Mouse (Mus musculus): ENCODE measurements around the gene Emb. TPM values are rescaled to one million over a fixed set of nuclear protein-coding genes. Genes with fewer than 3 reads are reported as not detected.
"Not testable (repeated sequence)": the region's sequence is repeated elsewhere in the genome, so short reads cannot be mapped to it uniquely, and the experiment has no call there.

Emb gene
- 18.8 and 19.6 TPM in 2 replicates for polyA plus RNA-seq (2015; fragmentation: Nextera tagmentation; extraction: Ambion mirVana)

- H3K36me3 ChIP-seq (ENCODE audit: control insufficient read depth, insufficient read depth, low read length): no peaks in the 10 kb centered on the region
- no peaks in the 10 kb centered on the region for H3K27me3 ChIP-seq (ENCODE audit: control insufficient read depth, insufficient read depth, low read length)
- WGBS: 56% methylated on average over 6 of the region's 6 CpGs
- H3K9ac ChIP-seq (ENCODE audit: low read length): no peak within 1 kb of the TSS
- H3K4me2 ChIP-seq (ENCODE audit: low read depth, low read length): no peak within 1 kb of the TSS
- no peak for ATAC-seq (ENCODE audit: insufficient read depth, low FRiP score)
- no peaks in the 10 kb centered on the region for H3K9me3 ChIP-seq (replicated peaks; ENCODE audit: control insufficient read depth, low read length)
- H3K4me3 ChIP-seq (replicated peaks; ENCODE audit: low read length): no peak within 1 kb of the TSS
- H3K27ac ChIP-seq (ENCODE audit: low read length): no peak within 1 kb of the TSS
- no peaks in the 10 kb centered on the region for H3K4me1 ChIP-seq (ENCODE audit: control insufficient read depth, insufficient read depth, low read length)
Measured at GRCm38 (mm10) chr13:117208236-117208635, at the start of gene Emb. Gene Emb, plus strand, starts transcription at chr13:117208536.

- H3K27me3 ChIP-seq (ENCODE audit: control insufficient read depth, insufficient read depth, low read length): no peaks in the 10 kb centered on the region
- no peak for ATAC-seq (ENCODE audit: insufficient read depth, low FRiP score)
- WGBS: 87% methylated on average over 5 of the region's 5 CpGs
Measured at GRCm38 (mm10) chr13:117163906-117164305, 44.4 kb upstream of the Emb start.

GRCm38 (mm10) chr13:117165071-117165470 lies 43.3 kb upstream of the Emb start:
- ATAC-seq (ENCODE audit: insufficient read depth, low FRiP score): no peak
- Histone ChIP-seq H3K4me3 (replicated peaks; ENCODE audit: low read length) (no peak overlapping the region), H3K4me2 (ENCODE audit: low read depth, low read length) (no peak overlapping the region), H3K9ac (ENCODE audit: low read length) (no peak overlapping the region), H3K36me3 (ENCODE audit: control insufficient read depth, insufficient read depth, low read length) (no peaks in the 10 kb centered on the region), H3K27me3 (ENCODE audit: control insufficient read depth, insufficient read depth, low read length) (no peaks in the 10 kb centered on the region), H3K27ac (ENCODE audit: low read length) (no peak overlapping the region), H3K9me3 (replicated peaks; ENCODE audit: control insufficient read depth, low read length) (no peaks in the 10 kb centered on the region), H3K4me1 (ENCODE audit: control insufficient read depth, insufficient read depth, low read length) (no peaks in the 10 kb centered on the region)
- WGBS: 92% methylated on average over 8 of the region's 8 CpGs

More at GRCm38 (mm10) chr13:117163906-117164305, 44.4 kb upstream of the Emb start:
- Histone ChIP-seq H3K9ac (ENCODE audit: low read length) (no peak overlapping the region), H3K4me1 (ENCODE audit: control insufficient read depth, insufficient read depth, low read length) (no peaks in the 10 kb centered on the region), H3K4me2 (ENCODE audit: low read depth, low read length) (no peak overlapping the region), H3K9me3 (replicated peaks; ENCODE audit: control insufficient read depth, low read length) (no peaks in the 10 kb centered on the region), H3K36me3 (ENCODE audit: control insufficient read depth, insufficient read depth, low read length) (no peaks in the 10 kb centered on the region), H3K27ac (ENCODE audit: low read length) (no peak overlapping the region), H3K4me3 (replicated peaks; ENCODE audit: low read length) (no peak overlapping the region)

GRCm38 (mm10) chr13:117180912-117181311 lies 27.4 kb upstream of the Emb start:
- not testable (repeated sequence) for H3K9ac ChIP-seq (ENCODE audit: low read length); H3K4me1 ChIP-seq (ENCODE audit: control insufficient read depth, insufficient read depth, low read length); H3K27me3 ChIP-seq (ENCODE audit: control insufficient read depth, insufficient read depth, low read length); H3K4me2 ChIP-seq (ENCODE audit: low read depth, low read length); H3K27ac ChIP-seq (ENCODE audit: low read length); ATAC-seq (ENCODE audit: insufficient read depth, low FRiP score); H3K4me3 ChIP-seq (replicated peaks; ENCODE audit: low read length); H3K9me3 ChIP-seq (replicated peaks; ENCODE audit: control insufficient read depth, low read length); H3K36me3 ChIP-seq (ENCODE audit: control insufficient read depth, insufficient read depth, low read length)
- 82% methylated on average over 3 of the region's 3 CpGs for WGBS

GRCm38 (mm10) chr13:117183288-117183687 lies 25.0 kb upstream of the Emb start:
- Histone ChIP-seq H3K9ac (ENCODE audit: low read length) (no peak overlapping the region), H3K27ac (ENCODE audit: low read length) (no peak overlapping the region), H3K4me2 (ENCODE audit: low read depth, low read length) (no peak overlapping the region), H3K27me3 (ENCODE audit: control insufficient read depth, insufficient read depth, low read length) (no peaks in the 10 kb centered on the region), H3K9me3 (replicated peaks; ENCODE audit: control insufficient read depth, low read length) (no peaks in the 10 kb centered on the region), H3K36me3 (ENCODE audit: control insufficient read depth, insufficient read depth, low read length) (no peaks in the 10 kb centered on the region), H3K4me3 (replicated peaks; ENCODE audit: low read length) (no peak overlapping the region), H3K4me1 (ENCODE audit: control insufficient read depth, insufficient read depth, low read length) (no peaks in the 10 kb centered on the region)
- WGBS: 69% methylated on average over 6 of the region's 6 CpGs
- no peak for ATAC-seq (ENCODE audit: insufficient read depth, low FRiP score)

GRCm38 (mm10) chr13:117185329-117185728 lies 23.0 kb upstream of the Emb start:
- no peaks in the 10 kb centered on the region for H3K9me3 ChIP-seq (replicated peaks; ENCODE audit: control insufficient read depth, low read length)
- no peak overlapping the region for H3K4me3 ChIP-seq (replicated peaks; ENCODE audit: low read length)
- no peak overlapping the region for H3K4me2 ChIP-seq (ENCODE audit: low read depth, low read length)
- no peak overlapping the region for H3K27ac ChIP-seq (ENCODE audit: low read length)
- no peak overlapping the region for H3K9ac ChIP-seq (ENCODE audit: low read length)
- WGBS: 74% methylated on average over 6 of the region's 6 CpGs
- no peaks in the 10 kb centered on the region for H3K4me1 ChIP-seq (ENCODE audit: control insufficient read depth, insufficient read depth, low read length)
- no peaks in the 10 kb centered on the region for H3K27me3 ChIP-seq (ENCODE audit: control insufficient read depth, insufficient read depth, low read length)
- no peak for ATAC-seq (ENCODE audit: insufficient read depth, low FRiP score)
- no peaks in the 10 kb centered on the region for H3K36me3 ChIP-seq (ENCODE audit: control insufficient read depth, insufficient read depth, low read length)

- no peak for ATAC-seq (ENCODE audit: insufficient read depth, low FRiP score)
- no peaks in the 10 kb centered on the region for H3K4me1 ChIP-seq (ENCODE audit: control insufficient read depth, insufficient read depth, low read length)
- H3K4me2 ChIP-seq (ENCODE audit: low read depth, low read length): no peak overlapping the region
- H3K27me3 ChIP-seq (ENCODE audit: control insufficient read depth, insufficient read depth, low read length): no peaks in the 10 kb centered on the region
- H3K9me3 ChIP-seq (replicated peaks; ENCODE audit: control insufficient read depth, low read length): no peaks in the 10 kb centered on the region
- no peak overlapping the region for H3K27ac ChIP-seq (ENCODE audit: low read length)
- 93% methylated on average over 5 of the region's 5 CpGs for WGBS
- no peaks in the 10 kb centered on the region for H3K36me3 ChIP-seq (ENCODE audit: control insufficient read depth, insufficient read depth, low read length)
- H3K9ac ChIP-seq (ENCODE audit: low read length): no peak overlapping the region
- no peak overlapping the region for H3K4me3 ChIP-seq (replicated peaks; ENCODE audit: low read length)
Measured at GRCm38 (mm10) chr13:117192161-117192560, 16.2 kb upstream of the Emb start.

GRCm38 (mm10) chr13:117193422-117193983 lies 14.8 kb upstream of the Emb start:
- Histone ChIP-seq H3K27me3 (ENCODE audit: control insufficient read depth, insufficient read depth, low read length) (no peaks in the 10 kb centered on the region), H3K9me3 (replicated peaks; ENCODE audit: control insufficient read depth, low read length) (no peaks in the 10 kb centered on the region), H3K4me1 (ENCODE audit: control insufficient read depth, insufficient read depth, low read length) (no peaks in the 10 kb centered on the region), H3K9ac (ENCODE audit: low read length) (no peak overlapping the region), H3K27ac (ENCODE audit: low read length) (no peak overlapping the region), H3K4me3 (replicated peaks; ENCODE audit: low read length) (no peak overlapping the region), H3K4me2 (ENCODE audit: low read depth, low read length) (no peak overlapping the region), H3K36me3 (ENCODE audit: control insufficient read depth, insufficient read depth, low read length) (no peaks in the 10 kb centered on the region)
- ATAC-seq (ENCODE audit: insufficient read depth, low FRiP score): no peak
- WGBS: 57% methylated on average over 7 of the region's 7 CpGs

- WGBS: 80% methylated on average over 13 of the region's 13 CpGs
- no peak overlapping the region for H3K4me2 ChIP-seq (ENCODE audit: low read depth, low read length)
- no peaks in the 10 kb centered on the region for H3K9me3 ChIP-seq (replicated peaks; ENCODE audit: control insufficient read depth, low read length)
Measured at GRCm38 (mm10) chr13:117195569-117196495, 12.5 kb upstream of the Emb start.

More at GRCm38 (mm10) chr13:117195569-117196495, 12.5 kb upstream of the Emb start:
- no peaks in the 10 kb centered on the region for H3K36me3 ChIP-seq (ENCODE audit: control insufficient read depth, insufficient read depth, low read length)
- ATAC-seq (ENCODE audit: insufficient read depth, low FRiP score): no peak
- no peak overlapping the region for H3K27ac ChIP-seq (ENCODE audit: low read length)
- no peak overlapping the region for H3K4me3 ChIP-seq (replicated peaks; ENCODE audit: low read length)
- no peak overlapping the region for H3K9ac ChIP-seq (ENCODE audit: low read length)
- no peaks in the 10 kb centered on the region for H3K27me3 ChIP-seq (ENCODE audit: control insufficient read depth, insufficient read depth, low read length)
- H3K4me1 ChIP-seq (ENCODE audit: control insufficient read depth, insufficient read depth, low read length): no peaks in the 10 kb centered on the region

Measured in stomach, embryonic 16.5 days (tissue).